Mouse (Mus musculus): Measurements from ENCODE around the gene Gpr3. TPM values are rescaled to one million over a fixed set of nuclear protein-coding genes. Genes with fewer than 3 reads are reported as not detected.

Gpr3 gene
- under 1 TPM; 0.20 to 0.45 TPM for total RNA-seq (2021)

DNA sequence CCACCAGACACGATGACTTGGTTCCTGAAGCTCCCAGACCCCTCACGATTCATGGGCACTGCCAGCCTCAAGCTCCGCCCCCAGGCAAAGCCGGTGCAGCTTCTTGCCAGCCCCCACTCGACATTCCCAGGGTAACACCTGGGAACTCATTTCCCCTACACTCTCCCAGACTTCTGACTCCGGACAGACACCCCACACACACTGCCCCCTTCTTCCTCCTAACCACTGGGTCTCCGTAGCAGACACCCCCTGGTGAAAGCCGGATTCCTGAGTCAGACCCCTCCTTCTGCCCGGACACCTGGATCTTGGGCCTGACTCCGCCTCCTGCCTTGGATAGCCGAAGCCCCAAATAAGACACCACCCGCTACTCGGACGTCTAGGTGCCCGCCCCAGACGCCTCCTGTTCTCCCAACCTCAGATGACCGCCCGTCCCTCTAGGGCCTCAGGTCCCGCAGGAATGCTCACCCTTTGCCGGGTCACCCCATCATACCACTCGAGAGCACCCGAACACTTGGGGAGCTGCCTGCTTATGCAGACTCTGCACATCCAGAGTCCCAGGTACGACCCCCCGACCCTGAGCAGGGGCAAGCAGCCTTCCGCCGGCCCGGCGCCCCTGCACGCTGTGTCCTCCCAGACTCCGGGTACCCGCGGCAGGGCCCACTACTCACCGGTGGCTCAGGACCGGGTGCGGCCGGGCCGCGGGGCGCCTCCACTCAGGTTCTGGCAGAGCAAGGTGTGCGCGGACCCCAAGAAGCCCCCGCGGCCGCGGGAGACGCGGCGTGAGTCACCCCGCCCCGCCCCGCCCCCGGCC lies at the start of gene Gpr3, which contains the start of gene Cd164l2:
Gpr3 (minus strand) TSS at position 786 of the 811 bp plus-strand sequence.
Cd164l2 (plus strand) TSS at position 381 of the 811 bp plus-strand sequence.
- no peak for DNase-seq

DNA sequence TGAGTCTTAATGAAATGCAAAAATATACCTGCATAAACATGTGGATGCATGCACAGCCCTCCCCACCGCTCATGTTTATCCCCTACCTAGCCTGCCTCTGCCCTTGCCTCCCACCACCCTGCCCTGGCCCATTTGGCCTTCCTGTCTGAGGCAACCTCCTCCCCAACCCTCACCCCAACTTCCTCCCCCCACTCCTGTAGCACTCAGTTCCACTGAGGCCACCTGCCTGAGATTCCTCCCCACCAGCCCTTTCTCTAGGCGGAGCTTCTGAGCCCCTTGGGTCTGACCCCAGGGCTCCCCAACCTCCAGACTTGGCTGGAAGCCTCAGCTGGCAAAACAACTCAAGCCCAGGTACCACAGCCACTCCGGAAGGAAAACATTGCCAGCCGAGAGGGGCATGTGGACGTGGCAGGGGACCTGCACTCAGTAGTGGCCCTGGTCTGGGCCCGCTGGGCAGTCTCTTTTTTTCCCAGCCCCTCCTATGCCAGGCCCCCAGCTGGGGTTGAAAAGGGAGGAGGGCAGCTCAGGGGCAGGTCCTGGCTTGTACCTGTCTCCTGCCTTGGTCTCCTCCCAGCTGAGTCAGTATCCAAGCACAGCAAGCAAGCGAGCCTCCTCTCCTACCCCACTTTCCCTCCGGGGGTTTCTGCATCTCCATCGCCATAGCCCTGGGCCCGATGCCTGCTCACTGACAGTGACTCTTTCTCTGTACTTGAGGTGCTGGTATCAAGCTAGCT lies 49.5 kb upstream of the Gpr3 start:
- DNase-seq: no peak

- DNase-seq: no peak
These were observed 45.6 kb upstream of the Gpr3 start for GRCm38 (mm10) chr4:133257798-133258408.

DNA sequence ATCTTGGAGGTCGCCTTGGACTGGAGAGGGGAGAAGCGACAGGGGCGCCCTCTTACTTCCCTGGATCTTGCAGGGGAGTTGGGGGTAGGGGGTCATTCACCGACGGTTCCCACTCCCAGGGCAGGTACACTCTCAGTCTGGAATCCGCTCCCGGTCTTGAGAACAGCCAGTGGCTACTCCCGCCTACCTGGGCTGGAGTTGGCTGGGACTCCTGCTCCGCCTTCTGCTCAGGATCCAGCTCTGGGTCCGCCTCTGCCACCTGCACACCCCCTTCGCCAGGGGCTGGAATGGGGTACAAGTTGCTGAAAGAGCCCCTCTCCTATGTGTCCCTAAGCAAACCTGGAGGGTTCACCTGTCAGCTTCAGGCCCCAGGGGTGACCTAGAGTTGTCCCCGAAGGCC lies 44.9 kb upstream of the Gpr3 start:
- no peak for DNase-seq

GRCm38 (mm10) chr4:133256820-133257219 lies 44.5 kb upstream of the Gpr3 start:
- DNase-seq: no peak

GRCm38 (mm10) chr4:133255392-133255791 lies 43.1 kb upstream of the Gpr3 start:
- no peak for DNase-seq

GRCm38 (mm10) chr4:133253412-133253811 lies 41.1 kb upstream of the Gpr3 start:
- no peak for DNase-seq

- DNase-seq: no peak
These were observed 39.8 kb upstream of the Gpr3 start for GRCm38 (mm10) chr4:133252089-133252488.

- DNase-seq: peak; percentile 29
These were observed 38.9 kb upstream of the Gpr3 start for GRCm38 (mm10) chr4:133251214-133251613.

GRCm38 (mm10) chr4:133250609-133251008 lies 38.3 kb upstream of the Gpr3 start:
- DNase-seq: peak; percentile 91

GRCm38 (mm10) chr4:133247806-133248449 lies 35.6 kb upstream of the Gpr3 start:
- DNase-seq: no peak

- peak; percentile 62 for DNase-seq
These were observed 34.7 kb upstream of the Gpr3 start for GRCm38 (mm10) chr4:133247072-133247471.

DNA sequence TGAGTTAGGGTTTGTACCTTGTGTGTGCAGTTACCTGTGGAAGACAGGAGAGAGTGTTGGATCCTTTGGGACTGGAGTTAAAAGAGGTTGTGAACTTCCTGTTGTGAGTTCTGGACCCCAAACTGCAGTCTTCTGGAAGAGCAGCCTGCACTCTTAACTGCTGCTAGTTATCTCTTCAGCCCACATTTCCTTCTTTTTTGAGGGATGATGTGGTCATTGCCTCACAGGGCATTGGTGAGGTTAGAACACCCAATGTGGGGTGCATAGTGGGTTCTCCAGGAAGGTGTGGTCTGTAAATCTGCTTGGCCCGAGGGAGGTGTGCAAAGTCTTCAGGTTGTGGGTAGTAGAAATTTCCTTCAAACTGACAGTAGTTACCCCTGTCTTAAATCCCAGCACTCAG lies 32.0 kb upstream of the Gpr3 start:
- no peak for DNase-seq

GRCm38 (mm10) chr4:133243538-133243937 lies 31.2 kb upstream of the Gpr3 start:
- no peak for DNase-seq

- DNase-seq: no peak
These were observed 30.4 kb upstream of the Gpr3 start for GRCm38 (mm10) chr4:133242710-133243109.

GRCm38 (mm10) chr4:133241910-133242309 lies 29.6 kb upstream of the Gpr3 start:
- DNase-seq: no peak

GRCm38 (mm10) chr4:133240934-133241908 lies 28.9 kb upstream of the Gpr3 start:
- peak; percentile 93 for DNase-seq

DNA sequence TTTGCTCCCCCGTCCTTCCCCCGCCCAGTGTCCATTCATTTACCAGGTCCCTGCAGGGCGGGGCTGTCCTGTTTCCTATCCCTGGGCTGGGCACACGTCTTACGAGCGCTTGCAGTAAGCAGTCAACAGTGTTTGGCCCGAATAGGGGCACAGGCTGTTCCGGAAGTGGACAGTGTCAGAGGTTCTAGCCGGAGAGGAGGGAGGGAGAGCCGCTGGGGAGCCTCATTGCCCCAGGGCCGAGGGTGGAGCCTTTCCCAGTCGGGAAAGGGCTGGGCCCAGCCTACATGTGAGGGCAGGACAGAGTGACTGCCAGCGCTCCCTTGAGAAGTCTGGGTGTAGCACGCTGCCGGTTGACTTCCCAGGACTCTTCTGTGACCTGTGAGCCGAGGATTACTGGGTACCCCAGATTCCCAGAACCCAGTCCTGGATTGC lies 28.2 kb upstream of the Gpr3 start, which contains the start of gene Map3k6:
Map3k6 (plus strand) TSS at position 329 of the 432 bp plus-strand sequence.
- peak; percentile 76 for DNase-seq

GRCm38 (mm10) chr4:133237911-133238310 lies 25.6 kb upstream of the Gpr3 start:
- no peak for DNase-seq

GRCm38 (mm10) chr4:133235415-133235814 lies 23.1 kb upstream of the Gpr3 start:
- DNase-seq: no peak

GRCm38 (mm10) chr4:133234771-133235170 lies 22.4 kb upstream of the Gpr3 start:
- no peak for DNase-seq

Measured in heart, postnatal 4 days (tissue).